Mouse (Mus musculus) kidney, postnatal 4 days (tissue): Measurements from ENCODE around the gene Map2k4.

Experiments used
- DNase-seq, 2 experiments: peaks; one replicate each; pipeline ENCODE4 v3.0.0; 2021; ENCODE audit warnings: mixed read lengths in 2 of 2

Gene Map2k4

GRCm38 (mm10) chr11:65788154-65788553 lies at the start of gene Map2k4:
Gene Map2k4 (minus strand): TSS chr11:65788297.
- peak; percentile 94 to 95 for DNase-seq

- peak; percentile 26 to 44 for DNase-seq
These were observed 36.5 kb upstream of the Map2k4 start for GRCm38 (mm10) chr11:65824556-65824955.

GRCm38 (mm10) chr11:65820877-65821276 lies 32.8 kb upstream of the Map2k4 start:
- DNase-seq: peak; percentile 88 to 90

GRCm38 (mm10) chr11:65820280-65820679 lies 32.2 kb upstream of the Map2k4 start:
- peak; percentile 12 to 28 for DNase-seq

- no peak for DNase-seq
These were observed 30.1 kb upstream of the Map2k4 start for GRCm38 (mm10) chr11:65818193-65818592.

- no peak for DNase-seq
These were observed 28.1 kb upstream of the Map2k4 start for GRCm38 (mm10) chr11:65816237-65816636.

- DNase-seq: no peak
These were observed 26.3 kb upstream of the Map2k4 start for GRCm38 (mm10) chr11:65814381-65814780.

GRCm38 (mm10) chr11:65812088-65812487 lies 24.0 kb upstream of the Map2k4 start:
- DNase-seq: no peak

- no peak for DNase-seq
These were observed 19.5 kb upstream of the Map2k4 start for GRCm38 (mm10) chr11:65807601-65808000.

- peak; percentile 89 to 94 for DNase-seq
These were observed 18.9 kb upstream of the Map2k4 start, which contains the start of gene Zkscan6 for GRCm38 (mm10) chr11:65806909-65807504. Gene Zkscan6 (plus strand): TSS chr11:65807175.

GRCm38 (mm10) chr11:65806321-65806904 lies 18.3 kb upstream of the Map2k4 start:
- DNase-seq: peak in 1 of 2 experiments; percentile 46

- DNase-seq: no peak
These were observed 13.8 kb upstream of the Map2k4 start for GRCm38 (mm10) chr11:65801899-65802298.

- DNase-seq: no peak
These were observed 7.8 kb upstream of the Map2k4 start for GRCm38 (mm10) chr11:65795896-65796295.

GRCm38 (mm10) chr11:65794428-65795219 lies 6.5 kb upstream of the Map2k4 start:
- DNase-seq: no peak

- DNase-seq: no peak
These were observed 511 bp downstream of the Map2k4 start for GRCm38 (mm10) chr11:65787421-65788151.

- no peak for DNase-seq
These were observed 1.9 kb downstream of the Map2k4 start for GRCm38 (mm10) chr11:65786160-65786559.

- DNase-seq: no peak
These were observed 6.5 kb downstream of the Map2k4 start for GRCm38 (mm10) chr11:65781596-65781995.

GRCm38 (mm10) chr11:65779578-65779977 lies 8.5 kb downstream of the Map2k4 start:
- DNase-seq: no peak

- DNase-seq: no peak
These were observed 9.0 kb downstream of the Map2k4 start for GRCm38 (mm10) chr11:65779066-65779465.

- no peak for DNase-seq
These were observed 10.3 kb downstream of the Map2k4 start for GRCm38 (mm10) chr11:65777810-65778209.

GRCm38 (mm10) chr11:65776906-65777611 lies 11.0 kb downstream of the Map2k4 start:
- no peak for DNase-seq

GRCm38 (mm10) chr11:65773946-65774656 lies 14.0 kb downstream of the Map2k4 start:
- no peak for DNase-seq
